Mouse (Mus musculus) kidney, postnatal 14 days (tissue): ENCODE measurements around the gene Fam171a2.

Experiments used
- DNase-seq: peaks from one replicate; pipeline ENCODE4 v3.0.0; 2022; ENCODE audit warnings: mixed read lengths

Fam171a2 gene

DNA sequence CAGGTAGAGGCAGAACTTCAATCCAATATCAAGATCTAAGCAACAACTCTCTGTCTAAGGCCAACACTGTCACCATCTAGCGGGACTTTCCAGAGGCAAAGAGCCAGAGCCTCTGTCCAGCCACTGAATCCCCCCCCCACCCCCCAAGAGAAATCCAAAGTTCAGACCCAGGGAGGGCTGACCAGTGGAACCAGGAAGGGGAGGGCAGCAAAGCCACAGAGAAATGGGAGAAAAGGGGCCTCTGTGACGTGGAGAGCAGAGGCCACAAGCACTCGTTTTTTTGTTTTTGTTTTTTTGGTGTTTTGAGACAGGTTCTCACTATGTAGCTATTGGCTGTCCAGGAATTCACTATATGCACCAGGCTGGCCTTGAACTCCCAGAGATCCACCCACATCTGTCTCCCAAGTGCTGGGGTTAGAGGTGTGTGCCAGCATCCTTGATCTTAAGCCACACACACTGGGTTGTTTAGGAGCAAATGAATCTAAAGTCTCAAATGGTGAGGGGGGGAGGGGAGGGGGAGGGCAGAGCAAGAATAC lies 37.6 kb downstream of the Fam171a2 start:
- peak; percentile 43 for DNase-seq

DNA sequence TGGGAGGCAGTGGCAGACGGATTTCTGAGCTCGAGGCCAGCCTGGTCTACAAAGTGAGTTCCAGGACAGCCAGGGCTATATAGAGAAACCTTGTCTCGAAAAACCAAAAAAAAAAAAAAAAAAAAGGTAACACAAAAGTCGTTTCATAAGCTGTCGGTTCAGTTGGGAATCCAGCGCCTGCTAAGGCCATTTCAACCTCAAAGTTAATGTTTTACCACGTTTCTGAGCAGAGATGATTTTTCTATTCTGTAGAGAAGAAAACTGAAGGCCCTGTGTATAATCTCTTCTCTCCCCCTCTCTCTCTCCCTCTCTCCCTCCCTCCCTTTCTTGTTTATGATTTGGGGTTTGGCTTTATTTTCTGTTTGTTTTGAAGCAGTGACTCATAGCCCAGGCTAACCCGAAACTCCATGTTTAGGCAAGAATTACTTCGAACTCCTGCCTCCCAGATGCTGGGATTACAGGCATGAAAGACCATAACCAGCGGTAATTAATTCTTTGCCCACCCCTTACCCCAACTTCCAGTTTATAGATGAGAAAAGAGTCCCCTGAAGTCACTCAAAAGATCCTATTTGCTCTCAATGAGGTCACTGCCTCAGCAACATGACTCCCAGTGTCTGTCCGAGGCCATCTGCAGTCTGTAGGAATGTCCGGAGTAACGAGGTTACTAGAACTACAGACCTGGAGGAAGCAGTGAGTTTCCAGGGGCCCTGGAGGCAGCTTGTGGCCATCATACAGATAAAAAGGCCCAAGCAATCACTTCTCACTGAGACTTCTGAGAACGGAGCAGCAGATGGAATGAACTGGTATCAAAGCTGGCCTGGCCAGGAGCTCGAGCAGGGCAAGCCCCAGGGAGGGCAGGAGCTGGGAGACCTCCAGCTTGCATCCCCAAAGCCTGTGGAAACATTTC lies 38.3 kb downstream of the Fam171a2 start:
- DNase-seq: no peak

DNA sequence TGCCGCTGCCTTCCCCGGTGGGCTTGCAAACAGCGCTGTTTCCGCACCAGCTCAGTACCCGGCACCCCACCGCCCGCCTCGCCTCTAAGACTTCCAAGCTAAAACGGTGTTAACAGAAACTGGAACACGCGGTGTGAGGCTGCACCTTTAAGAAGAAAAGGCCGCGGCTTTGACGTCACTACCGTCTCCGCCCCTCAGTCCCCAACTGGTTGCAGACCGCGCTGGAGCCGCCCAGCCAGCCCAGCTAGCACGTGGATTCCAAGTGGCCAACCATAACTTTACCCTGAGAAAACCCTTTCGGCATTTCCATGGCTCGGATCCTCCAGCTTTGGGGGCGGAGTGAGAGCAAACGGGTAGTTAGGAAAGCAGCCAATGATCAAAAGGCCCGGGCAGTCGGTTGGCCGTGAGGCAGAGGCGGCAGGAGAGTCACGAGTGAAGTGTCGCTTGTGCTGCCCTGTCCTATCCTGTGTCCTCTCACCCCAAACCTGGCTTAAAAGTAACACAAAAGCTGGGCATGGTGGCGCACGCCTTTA lies 39.1 kb downstream of the Fam171a2 start:
- peak; percentile 99 for DNase-seq

DNA sequence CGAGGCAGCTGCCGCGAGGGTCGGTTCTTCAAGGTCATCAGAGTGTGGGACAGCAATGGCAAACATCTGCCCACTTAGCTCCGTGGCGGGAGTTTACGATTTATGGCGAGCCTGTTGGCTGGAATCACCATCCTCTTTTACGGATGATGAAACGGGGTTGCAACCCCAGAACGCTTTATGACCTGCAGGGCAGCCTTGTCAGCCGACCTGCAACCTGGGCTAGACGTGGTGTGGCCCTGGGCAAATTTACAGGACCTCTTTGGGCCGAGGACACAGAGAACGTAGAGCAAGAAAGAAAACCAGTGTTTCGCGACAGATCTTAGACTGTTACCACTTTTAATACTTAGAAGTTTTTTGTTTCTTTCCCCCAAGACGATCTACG lies 39.7 kb downstream of the Fam171a2 start, which contains the start of gene Slc25a39:
TSS of gene Slc25a39 (minus strand) at position 113 of the 382 bp plus-strand sequence.
- DNase-seq: peak; percentile 52

- peak; percentile 97 for DNase-seq
Observed at GRCm38 (mm10) chr11:102406900-102407833, 40.3 kb downstream of the Fam171a2 start.

- no peak for DNase-seq
Observed at GRCm38 (mm10) chr11:102406401-102406800, 41.1 kb downstream of the Fam171a2 start.

DNA sequence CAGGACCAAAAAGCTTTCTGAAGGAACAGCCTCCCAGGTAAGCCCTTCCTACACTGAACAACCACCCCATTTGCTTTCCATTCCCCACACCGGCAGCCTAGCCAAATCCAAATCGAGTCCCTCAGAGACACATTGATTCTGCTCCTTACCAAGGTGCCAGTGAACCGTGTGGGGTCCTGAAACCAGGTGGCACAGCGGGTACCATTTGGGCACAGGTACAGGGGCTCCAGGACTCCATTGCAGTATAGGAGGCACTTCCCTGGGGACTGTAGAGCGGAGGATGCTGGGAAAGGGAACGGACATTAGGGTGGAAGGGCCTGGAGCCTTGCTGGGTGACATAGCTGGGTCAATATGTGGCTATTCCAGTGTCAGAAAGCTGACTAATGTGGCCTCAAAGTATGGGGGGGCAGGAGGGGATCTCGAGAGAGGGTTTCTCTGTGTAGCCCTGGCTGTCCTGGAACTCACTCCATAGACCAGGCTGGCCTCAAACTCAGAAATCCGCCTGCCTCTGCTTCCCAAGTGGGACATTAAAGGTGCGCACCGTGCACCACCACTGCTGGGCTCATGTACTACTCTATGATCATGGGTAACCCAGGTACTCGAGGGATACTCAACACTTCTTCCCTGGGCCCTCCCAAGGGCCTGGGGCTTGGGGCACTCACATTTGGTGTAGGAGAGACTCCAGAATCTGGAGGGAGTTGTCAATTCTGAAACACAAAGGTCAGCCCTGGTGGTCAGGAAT lies 41.8 kb downstream of the Fam171a2 start:
- DNase-seq: no peak

GRCm38 (mm10) chr11:102404161-102405010 lies 43.1 kb downstream of the Fam171a2 start:
- no peak for DNase-seq

GRCm38 (mm10) chr11:102403657-102404056 lies 43.8 kb downstream of the Fam171a2 start:
- no peak for DNase-seq

GRCm38 (mm10) chr11:102401898-102402500 lies 45.5 kb downstream of the Fam171a2 start:
- no peak for DNase-seq

GRCm38 (mm10) chr11:102400513-102401084 lies 46.9 kb downstream of the Fam171a2 start:
- no peak for DNase-seq

DNA sequence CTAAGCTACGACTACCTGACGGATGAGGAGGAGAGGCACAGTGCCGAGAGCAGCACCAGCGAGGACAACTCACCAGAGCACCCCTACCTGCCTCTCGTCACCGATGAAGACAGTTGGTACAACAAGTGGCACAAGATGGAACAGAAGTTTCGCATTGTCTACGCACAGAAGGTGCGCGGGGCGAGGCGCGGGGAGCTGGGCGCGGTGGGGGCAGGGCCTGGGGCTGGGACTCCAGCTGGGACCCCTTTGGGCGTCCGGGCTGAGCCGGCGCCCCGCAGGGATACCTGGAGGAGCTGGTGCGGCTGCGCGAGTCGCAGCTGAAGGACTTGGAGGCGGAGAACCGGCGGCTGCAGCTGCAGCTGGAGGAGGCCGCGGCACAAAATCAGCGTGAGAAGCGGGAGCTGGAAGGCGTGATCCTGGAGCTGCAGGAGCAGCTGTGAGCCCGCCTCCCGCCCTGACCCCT lies 47.8 kb downstream of the Fam171a2 start:
- no peak for DNase-seq

DNA sequence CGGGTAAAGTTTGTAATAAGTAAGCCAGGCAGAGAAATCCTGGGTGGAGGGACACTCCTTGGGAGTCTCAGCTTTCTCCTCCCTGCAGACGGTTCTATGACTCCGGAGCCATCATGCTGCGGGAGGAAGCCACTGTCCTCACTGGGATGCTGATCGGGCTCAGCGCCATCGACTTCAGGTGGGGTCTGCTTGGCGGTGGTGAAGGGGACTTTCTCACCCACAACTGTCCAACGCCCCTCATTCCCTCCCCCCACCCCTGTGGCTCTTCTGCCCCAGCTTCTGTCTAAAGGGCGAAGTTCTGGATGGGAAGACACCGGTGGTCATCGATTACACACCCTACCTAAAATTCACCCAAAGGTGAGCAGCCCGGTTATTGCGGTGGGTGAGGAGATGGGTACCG lies 48.4 kb downstream of the Fam171a2 start:
- no peak for DNase-seq

- DNase-seq: peak; percentile 69
Observed at GRCm38 (mm10) chr11:102398007-102398825, 49.3 kb downstream of the Fam171a2 start.

- no peak for DNase-seq
Observed at GRCm38 (mm10) chr11:102396671-102397141, 50.8 kb downstream of the Fam171a2 start.

- no peak for DNase-seq
Observed at GRCm38 (mm10) chr11:102396263-102396662, 51.2 kb downstream of the Fam171a2 start.

GRCm38 (mm10) chr11:102395250-102395649 lies 52.2 kb downstream of the Fam171a2 start:
- DNase-seq: no peak

- no peak for DNase-seq
Observed at GRCm38 (mm10) chr11:102394421-102395124, 52.9 kb downstream of the Fam171a2 start.
